Mouse (Mus musculus) adrenal gland (tissue): ENCODE data around the gene 1700006A11Rik.
"Not testable (repeated sequence)": the region's sequence is repeated elsewhere in the genome, so short reads cannot be mapped to it uniquely, and the experiment has no call there.

Experiments used
- intact Hi-C: fragments of 180-260 bp; cut with DNase I; formaldehyde crosslinking; loops from one replicate; pipeline ENCODE4 v1.15.1; 2025
- long read RNA-seq, 2 experiments: library from polyadenylated mRNA; unstranded; transcript quantifications; one replicate each; pipeline ENCODE4 v2.0.0; 2020; ENCODE audit warnings: borderline replicate concordance in 1 of 2; ENCODE audit not compliant: insufficient replicate concordance in 1 of 2

1700006A11Rik gene
- long read RNA-seq, experiment 1: 0 reads
- long read RNA-seq, experiment 2: 0 reads

GRCm38 (mm10) chr3:124425940-124426339 is at the start of gene 1700006A11Rik:
Gene 1700006A11Rik, minus strand, starts transcription at chr3:124426040.
- intact Hi-C loops: no loop called here

GRCm38 (mm10) chr3:124474291-124474690 is 48.5 kb upstream of the 1700006A11Rik start:
- intact Hi-C loops: not testable (repeated sequence)

GRCm38 (mm10) chr3:124466102-124466730 is 40.4 kb upstream of the 1700006A11Rik start:
- intact Hi-C loops: no loop called here

GRCm38 (mm10) chr3:124392201-124392600 is 33.6 kb downstream of the 1700006A11Rik start:
- intact Hi-C loops: no loop called here

GRCm38 (mm10) chr3:124390101-124390500 is 35.7 kb downstream of the 1700006A11Rik start:
- intact Hi-C loops: no loop called here

GRCm38 (mm10) chr3:124389650-124390049 is 36.2 kb downstream of the 1700006A11Rik start:
- intact Hi-C loops: no loop called here

- intact Hi-C loops: not testable (repeated sequence)
Observed at GRCm38 (mm10) chr3:124385377-124385776, 40.5 kb downstream of the 1700006A11Rik start.

- intact Hi-C loops: no loop called here
Observed at GRCm38 (mm10) chr3:124372031-124372430, 53.8 kb downstream of the 1700006A11Rik start.

GRCm38 (mm10) chr3:124357533-124357932 is 68.3 kb downstream of the 1700006A11Rik start:
- intact Hi-C loops: no loop called here
